Mouse (Mus musculus) heart, postnatal 25 days (tissue): ENCODE measurements around the gene Pnkd. TPM values are rescaled to one million over a fixed set of nuclear protein-coding genes. Genes with fewer than 3 reads are reported as not detected.

ENCODE experiments used
- DNase-seq: peaks from one replicate; pipeline ENCODE4 v3.0.0; 2022; ENCODE audit warnings: low spot score
- intact Hi-C: fragments of 180-260 bp; cut with DNase I; formaldehyde crosslinking; loops from one replicate; pipeline ENCODE4 v1.15.1; 2025
- total RNA-seq, 2 experiments: library from RNA; stranded (reverse); gene quantifications; 2 replicates each; pipeline ENCODE4 v1.2.3; 2021

Gene Pnkd
- 100 to 1,000 TPM; 160 to 161 TPM for total RNA-seq

DNA sequence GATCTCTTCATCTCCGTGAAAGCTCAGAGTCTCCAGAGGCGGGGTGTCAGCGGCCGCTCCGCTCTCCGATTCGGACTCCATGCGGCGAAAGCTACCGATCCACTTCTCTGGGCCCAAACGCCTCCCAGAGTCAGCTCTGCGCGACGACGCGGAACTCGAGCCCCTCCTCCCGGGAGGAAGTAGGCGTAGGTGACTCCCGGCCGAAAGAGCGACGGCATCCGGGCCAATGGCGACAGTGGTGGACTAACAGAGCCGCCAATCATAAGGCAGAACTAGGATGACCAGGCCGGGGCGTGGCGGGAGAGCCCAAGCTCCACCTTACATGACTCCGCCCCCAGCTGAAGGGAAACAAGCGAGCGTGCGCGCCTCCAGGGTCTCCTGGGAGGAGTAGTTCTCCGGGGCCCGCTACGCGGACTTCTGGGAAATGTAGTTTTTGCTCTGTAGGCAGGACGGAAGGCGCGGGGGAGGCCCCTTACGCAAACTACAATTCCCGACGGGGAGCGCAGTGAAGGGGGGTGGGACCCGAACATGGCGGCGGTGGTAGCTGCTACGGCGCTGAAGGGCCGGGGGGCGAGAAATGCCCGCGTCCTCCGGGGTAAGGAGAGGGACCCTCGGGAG lies at the start of gene Pnkd, which contains the start of gene Aamp:
TSS of gene Pnkd (plus strand) at position 388 of the 618 bp plus-strand sequence.
TSS of gene Aamp (minus strand) at position 196 of the 618 bp plus-strand sequence.
- DNase-seq, result peak; percentile 100
- intact Hi-C loops, result loop anchor here (1.0 to 5.0 kb wide), 4 partner anchors 47 to 168 kb away; partner anchors contain the start of genes Arpc2 and Catip

DNA sequence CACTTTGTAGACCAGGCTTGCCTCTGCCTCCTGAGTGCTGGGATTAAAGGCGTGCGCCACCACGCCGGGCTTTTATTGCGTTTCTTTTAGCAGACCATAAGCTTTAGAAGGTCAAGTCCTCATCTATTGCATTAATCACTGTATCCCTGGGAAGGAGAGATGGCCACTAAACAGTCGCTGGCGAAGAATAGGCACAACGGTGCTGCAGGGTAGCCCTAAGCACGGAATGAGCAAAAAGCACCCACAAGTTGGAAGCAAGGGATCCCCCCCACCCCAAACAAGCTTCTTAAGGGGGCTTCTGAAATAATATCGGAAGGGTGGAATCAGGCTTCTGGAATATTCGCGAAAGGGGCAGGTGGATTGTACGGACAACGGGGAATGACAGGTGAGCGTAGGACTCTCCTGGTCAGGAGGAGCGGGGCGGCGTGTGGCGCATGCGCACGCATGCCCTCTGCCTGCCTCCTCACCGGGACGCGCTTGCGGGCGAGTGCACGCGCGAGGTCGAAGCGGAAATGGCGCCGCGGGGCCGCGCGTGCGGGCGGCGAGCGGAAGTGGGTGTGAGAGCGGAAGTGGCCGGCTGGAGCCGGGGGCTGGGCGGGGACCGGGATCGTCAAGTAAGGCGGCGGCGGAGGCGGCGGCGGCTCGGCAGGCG lies 48.7 kb upstream of the Pnkd start, which contains the start of gene Arpc2:
TSS of gene Arpc2 (plus strand) at position 147 of the 652 bp plus-strand sequence.
- peak; percentile 98 for DNase-seq
- intact Hi-C loops, result loop anchor here (5.0 kb wide), 1 partner anchor 46 kb away; the partner anchor contains the start of genes Aamp and Pnkd

DNA sequence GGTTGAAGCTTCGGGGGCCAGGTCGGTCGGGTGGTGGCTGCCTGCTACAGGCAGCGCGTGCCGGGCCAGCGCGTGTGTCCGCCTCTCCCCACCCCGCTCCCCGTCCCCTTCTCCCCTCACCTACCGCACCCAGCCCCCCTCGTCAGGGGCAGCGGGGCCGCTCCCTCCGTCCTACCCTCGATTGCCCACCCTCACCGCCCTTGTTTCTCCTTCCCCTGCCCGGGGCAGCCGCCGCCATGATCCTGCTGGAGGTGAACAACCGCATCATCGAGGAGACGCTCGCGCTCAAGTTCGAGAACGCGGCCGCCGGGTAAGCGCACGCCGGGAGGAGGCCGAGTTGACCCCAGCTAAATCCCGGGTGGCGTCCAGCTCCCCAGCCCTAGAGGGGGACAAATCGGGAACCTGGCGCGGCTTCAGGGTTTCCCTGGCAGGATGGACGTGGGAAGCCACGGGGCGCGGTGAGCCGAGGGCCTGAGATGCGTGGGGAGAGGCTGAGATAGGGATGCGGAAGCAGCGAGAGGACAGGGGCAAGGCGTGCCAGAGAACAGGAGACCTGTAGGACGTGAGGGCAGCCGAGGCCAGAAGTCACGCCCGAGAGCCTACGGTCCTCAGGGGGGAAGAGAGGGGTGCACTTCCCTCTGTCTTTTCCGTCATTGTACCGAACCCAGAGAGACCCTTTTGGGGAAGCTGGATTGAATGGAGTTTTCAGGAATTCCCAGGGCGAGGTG lies 48.0 kb upstream of the Pnkd start:
- intact Hi-C loops, result loop anchor here (5.0 kb wide), 1 partner anchor 46 kb away; the partner anchor contains the start of genes Aamp and Pnkd
- peak; percentile 40 for DNase-seq

DNA sequence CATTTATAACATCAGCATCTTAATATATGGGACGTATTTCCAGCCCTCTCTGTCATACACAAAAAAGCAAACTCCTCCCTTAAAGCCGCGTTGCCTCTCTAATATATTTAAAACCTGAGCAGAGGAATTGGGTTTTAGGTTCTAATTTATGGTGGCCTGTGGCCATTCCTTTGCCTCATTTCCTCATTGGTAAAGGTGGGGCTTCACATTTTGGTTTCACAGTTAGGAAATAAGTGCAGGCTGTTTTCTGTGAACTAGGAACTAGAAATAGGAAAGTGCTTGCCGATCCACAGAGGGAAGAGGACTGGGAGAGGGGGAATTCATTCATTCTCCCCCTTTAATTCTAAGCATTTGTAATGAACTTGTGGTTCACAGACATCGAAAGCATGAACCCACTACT lies 47.1 kb upstream of the Pnkd start:
- intact Hi-C loops, result loop anchor here (5.0 kb wide), 1 partner anchor 45 kb away; the partner anchor contains the start of genes Aamp and Pnkd

DNA sequence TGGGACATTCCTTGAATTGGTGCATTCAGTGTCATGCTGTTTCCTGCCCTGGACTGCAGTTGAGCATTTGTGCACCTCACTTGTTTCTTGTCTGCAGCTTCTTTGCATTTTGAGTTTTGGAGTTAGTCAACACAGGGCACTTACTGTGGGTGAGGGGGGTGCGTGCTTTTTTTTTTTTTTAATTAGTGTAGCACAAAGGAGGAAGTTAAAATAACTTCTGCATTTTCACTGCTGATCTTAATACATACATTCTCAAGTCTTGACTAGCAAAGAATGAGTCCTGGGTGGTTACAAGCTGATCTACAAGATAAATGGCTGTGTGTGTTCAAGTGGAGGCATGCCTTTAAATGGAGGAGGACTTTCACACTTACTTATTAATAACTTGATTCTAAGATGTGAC lies 46.6 kb upstream of the Pnkd start:
- intact Hi-C loops, result loop anchor here (5.0 kb wide), 1 partner anchor 44 kb away; the partner anchor contains the start of genes Aamp and Pnkd
- DNase-seq, result no peak

More for the DNA sequence above, 47.1 kb upstream of the Pnkd start:
- no peak for DNase-seq

DNA sequence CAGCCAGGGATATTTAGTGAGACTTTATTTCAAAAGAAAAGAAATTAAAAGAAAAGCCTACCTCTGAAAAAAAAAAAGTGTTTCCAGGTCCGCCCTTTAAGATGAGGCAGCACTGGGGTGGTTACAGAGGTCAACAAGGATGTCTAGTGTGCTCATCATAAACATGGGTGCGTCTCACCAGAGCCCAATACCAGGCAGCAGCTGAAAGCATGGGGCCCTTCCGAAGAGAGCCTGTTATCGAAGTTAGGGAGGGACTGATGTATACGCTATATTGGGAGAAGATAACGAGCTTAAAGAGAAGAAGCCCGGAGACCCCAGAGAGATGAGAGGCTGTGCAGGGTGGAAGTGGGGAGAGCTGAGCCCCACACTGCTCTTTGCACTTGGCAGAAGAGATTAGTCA lies 45.6 kb upstream of the Pnkd start:
- intact Hi-C loops, result loop anchor here (5.0 kb wide), 1 partner anchor 43 kb away; the partner anchor contains the start of genes Aamp and Pnkd
- DNase-seq, result no peak

DNA sequence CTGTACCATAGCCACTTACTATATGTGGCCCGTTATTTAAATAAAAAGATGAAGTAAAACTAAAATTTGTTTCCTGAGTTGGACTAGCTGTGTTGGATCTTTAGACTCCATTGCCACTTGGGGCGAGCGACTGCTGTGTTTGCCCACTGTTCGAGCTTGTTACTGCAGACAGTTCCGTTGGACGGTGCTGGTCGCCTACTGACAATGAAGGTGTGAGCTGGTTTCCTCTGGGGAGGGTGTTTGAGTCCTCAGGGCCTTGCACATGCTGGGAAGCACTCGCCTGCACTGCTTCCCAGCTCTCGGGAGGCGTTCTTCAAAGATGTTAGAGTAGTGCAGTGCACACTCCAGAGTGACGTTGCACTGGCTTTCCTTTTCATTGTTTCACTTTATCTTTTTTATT lies 45.1 kb upstream of the Pnkd start:
- intact Hi-C loops, result loop anchor here (5.0 kb wide), 1 partner anchor 43 kb away; the partner anchor contains the start of genes Aamp and Pnkd
- no peak for DNase-seq

DNA sequence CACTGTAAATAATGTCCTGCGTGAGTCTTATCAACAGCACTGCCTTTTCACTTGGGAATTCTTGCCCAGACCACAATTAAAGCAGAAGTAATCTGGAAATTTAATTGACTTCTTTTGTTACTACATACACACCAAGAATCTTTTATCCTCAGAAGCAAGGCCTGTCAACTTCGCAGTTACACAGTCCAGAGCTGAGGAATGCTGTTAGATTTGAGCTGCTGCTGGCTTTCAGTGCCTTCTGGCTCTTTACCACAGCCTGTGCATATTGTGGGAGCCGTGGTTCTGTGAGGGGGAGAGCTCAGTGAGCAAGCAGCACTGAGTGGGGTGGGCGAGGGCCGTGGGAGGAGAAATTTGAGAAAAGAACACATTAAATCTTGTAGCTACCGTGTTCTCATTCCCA lies 44.4 kb upstream of the Pnkd start:
- intact Hi-C loops, result no loop called here
- no peak for DNase-seq

DNA sequence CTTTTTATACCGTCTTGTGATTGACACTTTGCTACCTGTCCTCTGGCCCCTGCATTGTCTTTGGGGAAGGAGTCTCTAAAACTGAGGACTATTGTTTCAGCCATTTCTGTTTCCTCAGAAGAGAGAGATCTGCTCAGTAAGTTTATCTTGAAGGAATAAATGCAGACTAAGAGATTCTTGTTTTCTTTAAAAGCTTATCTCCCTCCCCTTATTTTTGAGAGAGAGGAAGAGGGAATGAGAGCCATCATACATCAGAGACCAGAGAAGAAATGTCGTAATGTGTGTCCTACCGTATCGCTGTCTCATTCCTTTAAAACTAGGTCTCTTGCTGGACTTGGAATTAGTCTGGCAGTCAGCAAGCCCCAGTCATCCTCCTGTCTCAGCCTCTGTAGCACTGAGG lies 43.9 kb upstream of the Pnkd start:
- no peak for DNase-seq
- intact Hi-C loops, result no loop called here

DNA sequence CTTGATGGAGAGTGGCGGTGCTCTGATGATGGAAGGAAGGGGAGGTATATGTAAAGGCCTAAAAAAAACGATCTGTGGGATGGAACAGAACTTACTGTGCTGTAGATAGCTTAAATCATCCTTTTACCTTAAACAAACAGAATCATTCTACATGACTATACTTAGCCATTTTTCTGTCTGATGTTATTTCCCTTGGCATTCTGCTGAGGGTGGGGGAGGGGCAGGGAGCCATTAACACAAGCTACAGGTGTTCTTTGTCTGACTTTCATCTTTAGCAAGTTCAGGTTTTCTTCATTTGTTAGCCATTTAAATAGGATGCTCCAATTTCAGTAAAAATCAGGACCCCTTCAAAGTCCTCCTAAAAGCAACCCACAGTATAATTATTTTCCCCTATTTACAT lies 39.2 kb upstream of the Pnkd start:
- intact Hi-C loops, result no loop called here
- no peak for DNase-seq

DNA sequence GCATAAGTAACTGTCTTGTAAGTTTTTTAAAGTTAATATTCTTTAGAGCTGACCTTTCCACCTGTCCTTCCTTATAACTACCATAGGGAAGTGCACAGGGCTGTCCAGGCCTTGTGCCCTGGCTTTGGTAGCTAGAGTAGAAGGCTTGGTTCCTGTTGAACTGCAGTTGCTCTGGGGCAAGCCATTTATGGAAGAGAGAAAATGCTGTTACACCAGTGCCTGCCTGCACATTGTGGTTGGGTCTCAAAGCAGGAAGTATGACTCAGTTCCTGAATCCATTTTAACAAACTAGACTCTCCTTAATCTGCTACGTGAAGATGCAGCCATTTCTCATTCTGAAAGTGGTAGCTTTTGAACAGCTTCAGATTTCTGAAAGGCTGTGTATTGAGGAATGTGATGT lies 35.9 kb upstream of the Pnkd start:
- DNase-seq, result peak; percentile 43
- intact Hi-C loops, result no loop called here

DNA sequence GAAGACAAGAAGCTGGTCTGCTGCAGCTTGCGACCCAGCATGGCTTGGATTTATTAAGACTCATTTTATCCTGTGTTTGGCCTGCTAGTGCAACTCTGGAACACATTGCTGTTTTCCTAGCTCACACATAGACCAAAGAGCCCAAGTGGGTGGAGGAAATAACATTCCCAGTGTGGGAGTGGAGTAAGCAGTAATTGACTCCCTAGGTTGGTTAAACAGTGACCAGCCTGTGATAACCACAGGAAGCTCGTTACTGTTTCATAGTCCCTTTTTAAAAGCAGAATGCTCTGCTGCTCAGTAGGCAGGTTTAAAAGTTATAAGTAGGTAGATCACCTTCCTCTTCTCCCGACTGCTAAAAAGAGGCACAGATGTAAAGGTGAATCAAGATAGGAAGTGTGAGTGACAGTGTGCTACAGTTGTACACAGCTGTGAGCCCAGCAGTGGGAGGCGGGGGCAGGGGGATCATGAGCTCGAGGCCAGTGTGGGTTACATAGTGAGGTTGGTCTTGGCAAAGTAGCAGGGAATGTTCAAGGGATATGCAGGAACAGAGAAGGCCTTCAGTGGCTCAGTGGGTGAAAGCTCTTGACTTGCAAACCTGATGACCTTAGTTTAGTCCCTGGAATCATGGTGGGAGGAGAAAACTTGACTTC lies 35.3 kb upstream of the Pnkd start:
- no peak for DNase-seq
- intact Hi-C loops, result no loop called here

DNA sequence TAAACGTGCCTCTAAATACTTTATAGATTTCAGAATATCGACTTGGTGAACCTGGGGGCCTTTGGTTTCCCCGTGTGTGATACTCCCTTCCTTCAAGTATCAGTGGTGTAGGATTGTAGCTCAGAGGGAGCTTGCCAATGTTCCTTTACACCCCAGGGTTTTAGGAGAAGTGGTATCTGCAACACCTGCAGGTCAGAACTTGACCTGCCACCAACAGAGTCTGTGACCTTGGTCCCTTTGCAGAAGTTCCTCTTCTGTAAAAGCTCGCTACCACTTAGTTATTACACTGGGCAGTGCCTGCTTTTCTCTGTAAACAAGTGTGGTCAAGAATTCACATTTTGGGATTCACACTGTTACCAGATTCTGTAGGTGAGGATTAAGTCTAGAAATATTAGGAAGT lies 34.6 kb upstream of the Pnkd start:
- intact Hi-C loops, result no loop called here
- DNase-seq, result no peak

DNA sequence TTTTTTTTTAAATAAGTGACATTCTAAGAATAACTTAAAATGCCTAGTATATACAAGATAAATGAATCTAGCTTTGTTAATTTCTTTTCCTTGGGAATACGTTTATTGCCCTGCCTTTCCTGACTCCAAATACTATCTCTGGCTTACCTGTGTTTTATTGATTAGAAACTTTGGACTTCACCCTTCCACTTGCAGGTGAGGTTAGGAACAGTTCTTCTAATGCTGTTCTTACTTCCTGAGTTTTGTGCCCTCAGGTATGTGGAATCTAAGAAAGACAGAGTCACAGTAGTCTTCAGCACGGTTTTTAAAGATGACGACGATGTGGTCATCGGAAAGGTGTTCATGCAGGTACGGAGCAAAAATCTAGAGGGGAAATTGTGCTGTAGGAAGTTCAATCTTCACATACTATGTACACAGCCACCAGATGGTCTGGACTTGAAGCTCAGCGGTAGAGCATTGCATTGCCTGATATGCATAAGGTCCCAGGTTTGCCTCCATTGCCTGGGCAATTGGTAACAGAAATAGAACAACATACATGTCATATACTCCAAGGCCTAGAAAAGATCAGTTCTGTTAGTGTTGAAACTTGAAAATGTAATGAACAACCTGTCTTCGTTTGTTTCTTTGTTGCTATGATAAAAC lies 28.9 kb upstream of the Pnkd start:
- no peak for DNase-seq
- intact Hi-C loops, result no loop called here

DNA sequence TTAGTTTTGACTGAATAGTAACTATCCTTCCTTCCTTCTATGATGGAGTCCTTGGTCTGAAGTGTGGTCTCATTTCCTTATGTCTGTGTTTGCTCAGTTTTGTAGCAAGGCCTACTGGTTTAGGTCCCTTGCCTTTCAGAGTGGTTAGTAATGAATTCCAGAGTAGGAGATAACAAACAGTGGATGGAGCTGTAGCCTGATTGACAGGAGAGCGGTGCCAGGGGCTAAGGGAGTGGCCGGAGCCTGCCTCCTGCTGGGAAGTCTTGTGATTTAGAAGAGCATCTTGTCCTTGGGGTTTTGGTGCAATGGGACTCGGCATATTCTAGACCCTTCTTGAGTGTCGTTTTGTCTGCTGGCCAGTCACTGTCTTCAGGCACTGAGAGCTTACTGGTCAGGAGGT lies 27.9 kb upstream of the Pnkd start:
- no peak for DNase-seq
- intact Hi-C loops, result no loop called here

DNA sequence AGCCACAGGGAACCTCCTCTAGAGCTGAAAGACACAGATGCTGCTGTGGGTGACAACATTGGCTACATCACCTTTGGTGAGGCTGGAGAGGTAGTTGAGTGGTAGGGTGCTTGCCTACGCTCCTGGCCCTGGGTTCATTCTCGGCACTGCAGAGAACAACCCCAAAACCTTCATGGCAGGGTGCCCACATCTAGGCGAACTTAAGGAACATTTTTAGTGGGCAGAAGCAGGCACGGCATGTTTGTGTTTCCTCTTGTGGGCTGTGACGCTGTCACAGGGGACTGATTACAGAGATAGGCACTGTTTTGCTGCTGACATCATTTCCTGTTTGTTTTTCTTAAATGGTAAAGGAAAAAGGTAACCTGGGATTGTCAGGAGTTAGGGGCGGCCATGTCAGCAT lies 22.2 kb upstream of the Pnkd start:
- no peak for DNase-seq
- intact Hi-C loops, result loop anchor here (5.0 kb wide), 1 partner anchor 55 kb away; no protein-coding TSS in a partner anchor

DNA sequence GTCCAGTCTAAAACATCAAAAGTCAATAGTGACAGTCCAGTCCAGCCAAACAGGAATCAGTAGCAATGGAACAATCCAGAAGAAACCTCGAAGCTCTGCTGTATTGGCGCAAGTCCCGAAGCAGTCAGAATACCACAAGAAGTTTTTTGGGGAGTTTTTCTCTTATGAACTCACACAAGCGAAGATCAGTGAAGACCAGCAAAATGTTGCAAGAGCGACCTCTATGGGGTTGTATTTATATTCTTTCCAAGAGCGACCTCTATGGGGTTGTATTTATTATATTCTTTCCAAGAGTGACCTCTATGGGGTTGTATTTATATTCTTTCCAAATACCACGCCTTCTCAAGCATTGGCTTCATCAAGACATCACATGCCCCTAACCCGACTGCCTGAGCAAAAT lies 16.0 kb upstream of the Pnkd start:
- DNase-seq, result no peak
- intact Hi-C loops, result no loop called here

DNA sequence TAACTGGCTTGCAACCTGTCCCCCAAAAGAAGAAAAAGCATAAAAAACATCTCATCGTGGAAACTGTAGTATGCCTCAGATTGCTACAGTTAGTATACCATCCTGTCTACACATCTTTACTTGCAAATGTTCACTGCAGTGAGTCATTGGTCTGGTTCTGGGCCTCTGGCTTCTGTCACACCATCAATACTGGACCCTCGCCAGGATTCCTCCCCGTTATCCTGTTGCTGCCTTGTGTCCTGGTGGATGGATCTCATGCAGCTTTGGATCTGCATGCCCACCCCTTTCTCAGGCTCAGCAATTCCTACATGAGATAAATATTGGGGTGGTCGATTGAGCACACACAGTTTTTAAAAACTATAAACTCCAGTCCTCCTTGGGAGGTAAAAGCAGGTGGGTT lies 13.1 kb upstream of the Pnkd start:
- no peak for DNase-seq
- intact Hi-C loops, result no loop called here

DNA sequence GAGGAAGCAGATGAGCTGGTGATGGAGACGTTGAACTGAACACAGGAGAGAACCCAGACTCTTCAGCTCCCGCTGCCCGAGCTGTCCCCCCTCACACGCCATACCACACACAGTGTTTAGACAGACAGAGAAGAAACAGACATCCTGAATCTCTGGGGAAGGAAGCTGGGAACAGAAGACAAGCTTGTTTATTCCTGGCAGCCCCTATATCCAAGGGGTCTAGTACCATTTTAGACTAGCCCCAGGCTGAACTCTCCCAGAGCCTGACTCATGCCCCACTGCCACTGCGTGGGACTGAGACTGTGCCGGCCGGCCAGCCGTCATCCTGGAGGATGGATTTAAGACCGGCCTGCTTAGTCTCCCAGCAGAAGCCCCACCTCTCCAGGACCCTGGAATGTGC lies 9.7 kb upstream of the Pnkd start:
- no peak for DNase-seq
- intact Hi-C loops, result no loop called here

DNA sequence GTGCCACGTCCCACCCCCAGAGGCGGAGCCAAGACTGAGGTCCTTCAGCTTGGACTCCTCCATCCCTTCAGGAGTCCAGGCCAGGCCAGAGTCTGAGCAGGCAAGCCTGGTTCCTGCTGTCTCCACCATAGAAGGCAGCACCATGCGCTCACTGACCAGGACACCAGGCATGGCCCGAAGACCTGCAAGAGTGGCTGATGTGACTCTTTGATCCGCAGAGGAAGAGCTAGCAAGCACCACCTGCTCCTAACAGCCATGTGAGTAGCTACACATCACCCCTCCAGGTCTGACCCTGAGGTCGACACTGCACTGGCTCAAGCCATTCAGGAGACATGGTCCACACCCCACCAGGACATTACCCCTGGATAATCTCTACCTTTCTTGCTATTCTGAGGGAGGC lies 7.7 kb upstream of the Pnkd start:
- DNase-seq, result no peak
- intact Hi-C loops, result no loop called here
